Mouse (Mus musculus) erythroblast, embryonic 14.5 days (primary cell): ENCODE results near the gene Lelp1. TPM values are rescaled to one million over a fixed set of nuclear protein-coding genes. Genes with fewer than 3 reads are reported as not detected.

Experiments used
- H3K27me3 ChIP-seq: 2 replicates; pipeline ENCODE4 v1.6.1; 2012; ENCODE audit warnings: inconsistent platforms; ENCODE audit not compliant: control insufficient read depth
- H3K36me3 ChIP-seq: 2 replicates; pipeline ENCODE4 v1.6.1; 2012; ENCODE audit warnings: mild to moderate bottlenecking, inconsistent platforms; ENCODE audit not compliant: control insufficient read depth
- H3K4me1 ChIP-seq: 2 replicates; pipeline ENCODE4 v1.6.1; 2012; ENCODE audit warnings: inconsistent platforms; ENCODE audit not compliant: control insufficient read depth
- H3K4me3 ChIP-seq: replicated peaks from 2 replicates; pipeline ENCODE3; 2012; ENCODE audit warnings: moderate library complexity, mild to moderate bottlenecking, inconsistent platforms
- H3K9me3 ChIP-seq: 2 replicates; pipeline ENCODE4 v1.6.1; 2012; ENCODE audit warnings: low read length, inconsistent platforms, mixed read lengths; ENCODE audit not compliant: control insufficient read depth
- GATA1 ChIP-seq: IDR thresholded peaks from 2 replicates; pipeline ENCODE4 v1.6.1; 2012; ENCODE audit warnings: low read length, inconsistent platforms, mixed read lengths
- TAL1 ChIP-seq: IDR thresholded peaks from 3 replicates; pipeline ENCODE4 v1.6.1; 2012; ENCODE audit warnings: low read length, inconsistent platforms, mixed read lengths
- polyA plus RNA-seq: library from polyadenylated mRNA; stranded (reverse); fragments of >175 nt; gene quantifications from 2 replicates; pipeline ENCODE4 v1.2.3, GENCODE M21; 2012

Lelp1 gene
- polyA plus RNA-seq: not detected in 2 replicates

DNA sequence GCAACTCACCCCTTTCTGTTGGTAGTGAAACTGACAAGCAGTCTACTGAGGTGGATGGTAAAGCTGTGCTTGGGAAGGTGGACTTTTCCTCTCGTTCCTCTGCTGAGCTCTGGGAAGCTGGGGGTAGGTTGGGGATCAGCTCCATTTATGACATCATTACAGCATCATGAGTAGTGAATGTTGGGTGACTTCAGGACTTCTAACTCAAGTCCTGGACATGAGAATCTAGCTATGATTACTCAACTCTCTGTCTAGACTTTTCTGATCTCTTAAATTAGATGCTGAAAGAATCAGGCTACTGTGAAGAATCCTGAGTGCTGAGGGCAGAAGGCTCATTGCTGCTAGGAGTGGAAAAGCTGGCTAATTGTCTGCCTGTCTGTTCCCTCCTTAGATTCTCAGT, at the start of gene Lelp1:
TSS of gene Lelp1 (minus strand) at position 101 of the 400 bp plus-strand sequence.
- Histone ChIP-seq H3K4me3 (no peak within 1 kb of the TSS), H3K9me3 (no peaks in the 10 kb centered on the region), H3K27me3 (no peaks in the 10 kb centered on the region), H3K36me3 (no peaks in the 10 kb centered on the region), H3K4me1 (no peaks in the 10 kb centered on the region)
- TF ChIP-seq TAL1 (no peak), GATA1 (no peak)

DNA sequence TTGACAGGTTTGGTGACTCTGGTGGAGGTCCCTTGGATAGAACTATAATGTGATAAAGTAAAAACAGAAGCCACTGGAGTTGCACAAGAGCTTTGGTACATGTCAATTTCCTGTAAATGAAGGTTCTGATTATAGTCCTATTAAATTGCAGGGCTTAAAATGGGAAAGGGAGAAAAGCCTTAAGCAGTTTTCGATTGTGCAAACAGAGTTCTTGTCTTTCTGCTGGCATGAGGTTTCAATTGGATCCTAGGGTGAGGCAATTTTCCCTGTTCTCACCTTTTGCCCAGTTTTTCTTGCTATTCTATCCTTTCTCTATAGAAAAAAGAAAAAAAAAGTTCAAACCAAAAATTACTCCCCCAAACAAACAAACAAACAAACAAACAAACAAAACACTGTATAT, 34.3 kb upstream of the Lelp1 start:
- TF ChIP-seq TAL1 (no peak), GATA1 (no peak)
- H3K27me3 ChIP-seq: no peaks in the 10 kb centered on the region

DNA sequence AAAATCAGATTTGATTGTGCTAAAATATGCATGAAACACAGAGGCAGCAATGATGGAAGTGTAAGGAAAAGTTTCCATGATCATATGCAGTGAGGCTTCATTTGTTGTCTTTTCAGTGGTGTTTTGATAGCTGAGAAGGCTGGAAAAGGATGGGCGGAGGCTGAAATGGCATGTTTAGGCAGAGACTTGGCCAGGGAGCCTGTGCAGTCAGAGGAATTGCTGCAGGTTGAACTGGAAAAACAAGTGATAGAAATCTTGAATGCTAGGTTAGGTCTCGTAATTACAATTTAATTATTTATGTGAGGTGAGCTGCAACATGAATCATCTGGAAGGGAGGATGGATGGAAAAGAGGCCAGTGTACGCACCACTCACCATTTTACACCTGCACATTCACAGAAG, 27.3 kb upstream of the Lelp1 start:
- Histone ChIP-seq H3K9me3 (no peaks in the 10 kb centered on the region), H3K4me1 (no peaks in the 10 kb centered on the region), H3K4me3 (no peak overlapping the region), H3K27me3 (no peaks in the 10 kb centered on the region), H3K36me3 (no peaks in the 10 kb centered on the region)
- TF ChIP-seq GATA1: no peak
- TF ChIP-seq TAL1: no peak

More for the DNA sequence above, 34.3 kb upstream of the Lelp1 start:
- no peaks in the 10 kb centered on the region for H3K4me1 ChIP-seq
- H3K9me3 ChIP-seq: no peaks in the 10 kb centered on the region
- no peak overlapping the region for H3K4me3 ChIP-seq
- H3K36me3 ChIP-seq: no peaks in the 10 kb centered on the region

DNA sequence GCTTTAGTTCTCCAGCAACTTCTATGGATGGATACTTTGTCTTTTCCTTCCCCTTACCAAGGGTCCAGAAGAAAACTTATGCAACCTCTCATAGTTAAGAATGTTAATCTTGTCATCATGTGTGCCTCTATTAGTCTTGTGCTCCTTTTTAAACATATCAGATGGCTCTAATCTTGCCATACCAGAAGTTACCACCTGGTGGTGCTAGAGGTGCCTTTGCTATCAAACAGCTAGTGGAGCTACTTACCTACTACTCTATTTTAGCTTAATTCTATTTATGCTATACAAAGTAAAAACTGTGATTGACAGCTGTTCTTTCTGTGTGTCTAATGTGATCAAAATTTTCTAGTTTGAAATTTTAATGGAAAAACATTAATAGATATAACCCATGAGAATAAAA, 10.8 kb upstream of the Lelp1 start:
- no peak for TF ChIP-seq GATA1
- no peak for TF ChIP-seq TAL1
- Histone ChIP-seq H3K4me1 (no peaks in the 10 kb centered on the region), H3K4me3 (no peak overlapping the region)

GRCm38 (mm10) chr3:92150631-92151277, 8.2 kb upstream of the Lelp1 start:
- H3K4me3 ChIP-seq: no peak overlapping the region
- no peaks in the 10 kb centered on the region for H3K36me3 ChIP-seq
- H3K4me1 ChIP-seq: no peaks in the 10 kb centered on the region
- TF ChIP-seq GATA1: no peak
- TF ChIP-seq TAL1: no peak
- no peaks in the 10 kb centered on the region for H3K9me3 ChIP-seq
- no peaks in the 10 kb centered on the region for H3K27me3 ChIP-seq

More for the DNA sequence above, 10.8 kb upstream of the Lelp1 start:
- Histone ChIP-seq H3K36me3 (no peaks in the 10 kb centered on the region), H3K27me3 (no peaks in the 10 kb centered on the region), H3K9me3 (no peaks in the 10 kb centered on the region)

GRCm38 (mm10) chr3:92147913-92148312, 5.4 kb upstream of the Lelp1 start:
- no peaks in the 10 kb centered on the region for H3K36me3 ChIP-seq
- H3K4me1 ChIP-seq: no peaks in the 10 kb centered on the region

GRCm38 (mm10) chr3:92147420-92147819, 4.9 kb upstream of the Lelp1 start:
- Histone ChIP-seq H3K27me3 (no peaks in the 10 kb centered on the region), H3K36me3 (no peaks in the 10 kb centered on the region), H3K4me1 (no peaks in the 10 kb centered on the region), H3K9me3 (no peaks in the 10 kb centered on the region), H3K4me3 (no peak overlapping the region)
- TF ChIP-seq TAL1 (no peak), GATA1 (no peak)

More at GRCm38 (mm10) chr3:92147913-92148312, 5.4 kb upstream of the Lelp1 start:
- no peak overlapping the region for H3K4me3 ChIP-seq
- no peaks in the 10 kb centered on the region for H3K9me3 ChIP-seq
- H3K27me3 ChIP-seq: no peaks in the 10 kb centered on the region
- TF ChIP-seq TAL1: no peak
- TF ChIP-seq GATA1: no peak

- Histone ChIP-seq H3K4me1 (no peaks in the 10 kb centered on the region), H3K4me3 (no peak within 1 kb of the TSS), H3K27me3 (no peaks in the 10 kb centered on the region), H3K36me3 (no peaks in the 10 kb centered on the region), H3K9me3 (0 out of 2 replicates have a peak, but pooled peaks cover 3% of the 10 kb centered on the region)
- TF ChIP-seq GATA1: no peak
- TF ChIP-seq TAL1: no peak
Observed at GRCm38 (mm10) chr3:92123847-92124246, 18.7 kb downstream of the Lelp1 start, which contains the start of gene Prr9. TSS of gene Prr9 (minus strand) at chr3:92123947.

GRCm38 (mm10) chr3:92120902-92121301, 21.6 kb downstream of the Lelp1 start:
- Histone ChIP-seq H3K36me3 (no peaks in the 10 kb centered on the region), H3K4me1 (no peaks in the 10 kb centered on the region), H3K4me3 (no peak overlapping the region), H3K27me3 (no peaks in the 10 kb centered on the region), H3K9me3 (0 out of 2 replicates have a peak, but pooled peaks cover 3% of the 10 kb centered on the region)
- TF ChIP-seq GATA1: no peak
- no peak for TF ChIP-seq TAL1
